Mouse (Mus musculus): ENCODE measurements at regions not wholly inside any gene's neighbourhood (a gene's known extent, or its start where the extent isn't known, plus 50 kb on each side); places are given as distances from the start of the nearest gene placed in this dataset.

- DNase-seq = peak; percentile 55
Measured at GRCm38 (mm10) chr4:124149037-124149436, 231.2 kb upstream of the 4930535I16Rik start.

DNA sequence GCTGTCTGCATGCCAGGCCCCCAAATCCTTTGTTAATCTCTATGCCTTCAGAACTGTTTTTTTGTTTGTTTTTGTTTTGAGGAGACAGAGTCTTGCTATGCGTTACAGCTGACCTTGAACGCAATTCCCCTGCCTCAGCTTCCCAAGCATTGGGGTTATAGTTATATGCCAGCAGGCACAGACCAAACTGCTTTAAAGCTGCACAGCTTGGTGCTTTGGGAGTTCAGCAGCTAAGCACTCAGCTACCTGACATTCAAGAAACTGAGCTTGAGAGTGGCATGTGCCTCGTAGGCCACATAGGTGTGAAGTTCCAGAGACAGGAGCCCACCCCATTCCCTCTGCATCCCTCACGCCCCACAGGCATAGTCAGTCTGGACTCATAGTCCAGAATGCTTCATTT lies 229.5 kb upstream of the 4930535I16Rik start:
- DNase-seq = peak; percentile 69

- DNase-seq = peak; percentile 74
Measured at GRCm38 (mm10) chr4:124146135-124146534, 228.3 kb upstream of the 4930535I16Rik start.

DNA sequence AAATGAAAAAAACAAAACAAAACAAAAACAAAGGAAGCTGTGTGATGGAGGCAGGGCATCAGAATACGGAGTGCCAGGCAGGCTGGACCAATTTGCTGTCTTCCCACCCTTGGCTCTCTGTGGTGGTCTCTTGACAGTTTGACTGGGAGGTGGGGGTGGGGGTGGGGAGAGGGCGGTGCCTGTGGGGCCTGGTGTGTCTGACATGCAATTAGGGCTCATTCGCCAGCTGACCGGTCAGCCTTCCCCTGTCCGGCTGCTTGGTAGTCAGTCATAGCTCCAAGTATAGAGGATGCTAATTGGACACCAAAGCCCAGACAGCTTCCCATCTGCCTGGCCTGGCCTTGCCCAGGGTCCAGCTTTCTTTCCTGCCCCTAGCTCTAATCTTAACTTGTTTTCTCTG lies 225.8 kb upstream of the 4930535I16Rik start:
- DNase-seq = peak; percentile 56

GRCm38 (mm10) chr4:124143226-124143625 lies 225.4 kb upstream of the 4930535I16Rik start:
- DNase-seq = no peak

GRCm38 (mm10) chr4:124142083-124142482 lies 224.3 kb upstream of the 4930535I16Rik start:
- DNase-seq = peak; percentile 89

GRCm38 (mm10) chr4:124135165-124135470 lies 217.3 kb upstream of the 4930535I16Rik start:
- peak; percentile 97 for DNase-seq

- DNase-seq = no peak
Measured at GRCm38 (mm10) chr4:124134341-124135164, 216.7 kb upstream of the 4930535I16Rik start.

- DNase-seq = no peak
Measured at GRCm38 (mm10) chr4:124130946-124131345, 213.1 kb upstream of the 4930535I16Rik start.

DNA sequence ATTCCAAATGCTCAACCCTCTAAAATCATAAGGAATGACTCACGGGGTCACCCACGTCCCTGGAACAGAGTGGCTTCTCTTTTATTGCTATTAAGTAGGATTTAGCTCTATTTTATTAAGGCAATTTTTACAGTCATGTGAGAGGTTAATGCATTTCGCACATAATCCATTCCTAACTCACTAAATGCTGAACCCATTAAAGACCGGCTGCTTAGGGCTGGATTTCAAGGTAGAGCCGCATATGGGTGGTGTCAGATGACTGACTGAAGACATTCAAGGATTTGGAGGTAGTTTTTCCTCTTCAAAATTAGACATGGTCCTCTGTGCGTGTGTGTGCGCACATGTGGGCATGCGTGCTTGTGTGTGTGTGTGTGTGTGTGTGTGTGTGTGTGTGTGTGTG lies 208.4 kb upstream of the 4930535I16Rik start:
- DNase-seq = no peak

DNA sequence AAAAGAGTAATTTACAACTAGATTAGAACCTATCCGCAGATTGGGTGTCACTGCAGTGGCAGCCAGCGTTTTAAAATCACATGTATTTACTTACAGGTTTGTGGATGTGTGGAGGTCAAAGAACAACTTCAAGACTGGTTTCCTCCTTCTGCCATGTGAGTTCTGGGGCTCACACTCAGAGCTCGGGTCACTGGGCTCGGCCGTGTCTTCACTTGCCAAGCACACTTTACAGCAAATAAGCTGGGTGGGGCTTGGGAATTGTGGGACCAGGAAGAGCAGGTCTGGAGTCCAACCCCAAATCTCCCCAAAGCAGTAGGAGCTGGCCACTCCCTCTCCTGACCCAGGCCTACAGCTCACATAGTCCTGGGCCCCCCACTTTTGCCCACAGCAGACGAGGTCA lies 202.5 kb upstream of the 4930535I16Rik start:
- no peak for DNase-seq

DNA sequence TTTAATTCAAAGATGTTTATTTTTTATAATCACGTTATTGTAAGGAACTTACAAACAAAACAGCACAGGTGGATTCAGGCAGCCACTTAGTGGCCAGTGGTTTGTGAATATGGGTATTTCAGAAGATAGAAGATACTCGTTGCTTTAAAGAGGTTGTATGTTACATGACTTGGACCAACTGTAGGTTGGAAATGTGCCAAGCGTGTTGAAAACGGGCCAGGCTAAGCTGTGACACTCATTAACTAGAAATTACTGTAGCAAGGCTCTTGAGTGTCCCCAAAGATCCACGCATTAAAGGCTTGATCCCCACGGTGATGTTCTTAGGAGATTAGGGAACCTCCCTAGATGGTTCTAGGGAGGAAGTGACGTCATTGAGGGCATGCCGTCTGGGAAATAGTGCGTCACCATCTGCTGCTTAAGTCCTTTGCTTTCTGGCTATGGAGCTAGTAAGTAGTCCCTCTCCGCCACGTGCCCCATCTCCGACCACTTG lies 196.1 kb upstream of the 4930535I16Rik start:
- DNase-seq = no peak

GRCm38 (mm10) chr4:124110705-124111104 lies 192.9 kb upstream of the 4930535I16Rik start:
- no peak for DNase-seq

GRCm38 (mm10) chr4:124109371-124109770 lies 191.5 kb upstream of the 4930535I16Rik start:
- no peak for DNase-seq

GRCm38 (mm10) chr4:124102684-124103083 lies 184.9 kb upstream of the 4930535I16Rik start:
- no peak for DNase-seq

DNA sequence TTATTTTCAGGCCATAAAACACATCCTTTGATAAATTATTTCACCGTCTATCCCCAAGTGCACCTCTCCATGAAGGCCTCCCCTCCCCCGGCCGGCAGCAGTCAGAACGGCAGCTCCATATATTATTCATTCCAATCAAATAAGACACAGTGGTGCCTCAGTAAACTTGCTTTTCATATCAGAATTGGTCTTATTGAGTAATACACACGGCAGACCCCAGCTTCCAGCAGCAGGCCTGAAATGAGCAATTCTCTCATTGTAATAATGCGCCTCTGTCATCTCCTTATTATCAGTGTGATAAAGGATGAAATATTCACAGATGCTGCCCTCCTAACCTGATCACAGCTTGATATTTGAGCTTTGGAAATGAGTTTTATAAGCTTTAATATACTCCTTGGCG lies 169.0 kb upstream of the 4930535I16Rik start:
- DNase-seq = peak; percentile 87

DNA sequence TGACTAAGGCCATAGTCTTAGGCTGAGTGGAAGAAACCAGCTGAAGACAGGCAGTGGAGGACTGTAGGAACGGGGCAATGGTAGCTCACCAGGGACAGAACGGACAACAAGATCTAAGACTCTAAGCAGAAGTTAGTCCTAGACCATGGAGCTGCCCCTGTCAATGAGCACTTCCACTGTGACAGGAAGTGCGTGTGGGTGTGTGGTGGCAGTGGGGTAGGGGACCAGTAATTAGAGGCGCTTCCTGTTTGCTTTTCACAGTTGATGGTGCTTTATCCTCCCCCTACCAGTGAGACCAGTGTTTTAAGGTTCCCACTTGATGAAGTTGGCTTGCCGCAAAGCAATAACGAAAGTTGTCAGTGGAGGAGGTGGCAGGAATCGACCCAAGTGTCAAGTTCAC lies 168.4 kb upstream of the 4930535I16Rik start:
- DNase-seq = no peak

DNA sequence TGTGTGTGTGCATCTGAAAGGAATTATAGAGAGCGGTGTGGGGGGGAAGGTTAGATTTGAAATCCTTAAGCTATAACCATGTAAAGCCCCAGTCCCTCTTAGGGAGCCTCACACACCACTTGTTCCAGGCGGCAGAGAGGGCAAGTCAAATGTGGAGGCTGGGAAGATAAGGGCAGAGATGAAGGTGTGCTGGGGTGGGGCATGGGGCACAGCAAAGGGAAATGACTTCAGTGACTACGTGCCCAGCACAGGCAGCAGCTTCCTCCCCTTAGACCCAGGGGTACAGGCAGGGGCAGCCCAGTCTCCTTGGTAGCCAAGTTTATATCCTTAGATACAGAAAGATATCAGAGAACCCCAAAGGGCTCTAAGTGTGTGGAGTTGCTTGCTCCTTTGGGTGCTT lies 161.8 kb upstream of the 4930535I16Rik start:
- DNase-seq = no peak

- no peak for DNase-seq
Measured at GRCm38 (mm10) chr4:124075551-124075950, 157.7 kb upstream of the 4930535I16Rik start.

DNA sequence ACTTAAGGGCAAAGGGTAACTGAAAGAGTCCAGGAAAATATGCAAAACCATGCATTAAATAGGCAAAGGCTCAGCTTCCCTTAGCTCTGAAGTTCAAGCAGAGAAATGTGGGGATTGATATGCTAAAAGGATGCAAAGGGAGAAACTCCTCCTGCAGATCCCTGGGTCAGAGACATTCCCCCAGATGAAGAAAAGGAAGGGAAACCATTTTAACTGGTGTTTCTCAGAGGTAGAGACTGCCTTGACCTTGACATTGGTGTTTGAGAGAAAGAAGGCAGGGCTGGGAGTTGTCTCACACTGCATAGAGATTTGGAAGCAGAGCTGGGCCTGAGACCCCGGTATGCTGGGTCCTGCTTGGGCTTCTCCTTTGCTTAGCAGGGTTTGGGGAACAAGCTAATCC lies 155.8 kb upstream of the 4930535I16Rik start:
- no peak for DNase-seq

GRCm38 (mm10) chr4:124064601-124065000 lies 146.8 kb upstream of the 4930535I16Rik start:
- peak; percentile 23 for DNase-seq

- DNase-seq = peak; percentile 71
Measured at GRCm38 (mm10) chr4:124063269-124064100, 145.7 kb upstream of the 4930535I16Rik start.

GRCm38 (mm10) chr4:124057607-124058006 lies 139.8 kb upstream of the 4930535I16Rik start:
- DNase-seq = no peak

- DNase-seq = peak; percentile 44
Measured at GRCm38 (mm10) chr4:124054240-124054760, 136.5 kb upstream of the 4930535I16Rik start.

Data from heart, adult 11 months (tissue).